ENCODE assay signal across 15 mouse cellular contexts in genomic region chr6:94084752-94085151, GRCm38 (mm10).
DNase-seq lines count a peak whose midpoint lies in the region; ATAC-seq and TF ChIP-seq lines count a peak whose summit lies in the region.
"Had no signal": no experiment of that assay in that cellular context is flagged by ENCODE, and none has a peak within 500 bp of the region (broad histone marks: within the 10 kb centered on the region; RNA-seq: fewer than 3 reads in every experiment).

No protein-coding gene starts in this region.

- H3K36me3 ChIP-seq in heart, embryonic 12.5 days: no peaks in the 10 kb centered on the region
- no peaks in the 10 kb centered on the region for H3K36me3 ChIP-seq in midbrain, embryonic 11.5 days (ENCODE audit: control insufficient read depth, insufficient read depth, low read length)
- no peaks in the 10 kb centered on the region for H3K36me3 ChIP-seq in midbrain, embryonic 15.5 days (replicated peaks)
- no peaks in the 10 kb centered on the region for H3K36me3 ChIP-seq in hindbrain, postnatal 0 days (ENCODE audit: insufficient read depth, low read length)
- H3K36me3 ChIP-seq: hindbrain, embryonic 15.5 days; kidney, embryonic 15.5 days had no signal

- peak; percentile 83 for DNase-seq in heart, adult 11 months
- peak; percentile 91 for DNase-seq in midbrain, embryonic 11.5 days (ENCODE audit: low spot score, missing footprints)
- peak; percentile 34 for DNase-seq in hindbrain, postnatal 0 days (ENCODE audit: low spot score)
- DNase-seq in left cerebral cortex, postnatal 10 days (ENCODE audit: extremely low spot score in 1 of 2, low spot score in 2 of 2): no peak
- no peak for DNase-seq in spleen, postnatal 36 days (ENCODE audit: low spot score in 2 of 2)
- DNase-seq: cerebellum, adult 11-12 months; liver; lung, adult 2 months; right cerebral cortex, postnatal 4 days; thymus, adult 18-20 months had no signal

- no peak overlapping the region for H3K4me3 ChIP-seq in heart, embryonic 12.5 days
- H3K4me3 ChIP-seq in midbrain, embryonic 11.5 days (ENCODE audit: low read depth, low read length): no peak overlapping the region
- no peak overlapping the region for H3K4me3 ChIP-seq in midbrain, embryonic 15.5 days
- H3K4me3 ChIP-seq in hindbrain, postnatal 0 days (ENCODE audit: low read length): no peak overlapping the region
- H3K4me3 ChIP-seq: hindbrain, embryonic 15.5 days; kidney, embryonic 15.5 days; layer of hippocampus, adult 2 months had no signal

- intact Hi-C loops in left cerebral cortex, postnatal 10 days (cut with DNase I): loop anchor here (5.0 to 10.0 kb wide), 2 partner anchors 198 to 320 kb away; partner anchors contain the start of gene Magi1

- H3K9ac ChIP-seq in heart, embryonic 12.5 days: no peak overlapping the region
- H3K9ac ChIP-seq in midbrain, embryonic 11.5 days (ENCODE audit: low read length): no peak overlapping the region
- H3K9ac ChIP-seq in midbrain, embryonic 15.5 days: no peak overlapping the region
- no peak overlapping the region for H3K9ac ChIP-seq in hindbrain, postnatal 0 days (replicated peaks; ENCODE audit: low read length)
- H3K9ac ChIP-seq: hindbrain, embryonic 15.5 days; kidney, embryonic 15.5 days had no signal

- TF ChIP-seq CTCF in hindbrain, postnatal 0 days (IDR thresholded peaks at IDR 0.05; ENCODE audit: low read depth): no peak

- H3K27me3 ChIP-seq in heart, embryonic 12.5 days (replicated peaks): no peaks in the 10 kb centered on the region
- H3K27me3 ChIP-seq in midbrain, embryonic 11.5 days (ENCODE audit: control insufficient read depth, insufficient read depth, low read length): no peaks in the 10 kb centered on the region; the same call in 1 of the 2 replicates
- H3K27me3 ChIP-seq in midbrain, embryonic 15.5 days (replicated peaks): no peaks in the 10 kb centered on the region
- no peaks in the 10 kb centered on the region for H3K27me3 ChIP-seq in hindbrain, postnatal 0 days (ENCODE audit: insufficient read depth, low read length)
- H3K27me3 ChIP-seq: hindbrain, embryonic 15.5 days; kidney, embryonic 15.5 days had no signal

- no peak for ATAC-seq in heart, embryonic 12.5 days (ENCODE audit: insufficient number of reproducible peaks, low FRiP score)
- ATAC-seq in midbrain, embryonic 11.5 days (ENCODE audit: low FRiP score): peak; percentile 84
- no peak for ATAC-seq in midbrain, embryonic 15.5 days (replicated peaks)
- no peak for ATAC-seq in hindbrain, postnatal 0 days

- no peak overlapping the region for H3K27ac ChIP-seq in heart, embryonic 12.5 days (ENCODE audit: poor library complexity, severe bottlenecking)
- peak overlapping the region; percentile 22; the same call in 1 of the 2 replicates for H3K27ac ChIP-seq in midbrain, embryonic 11.5 days (ENCODE audit: low read depth, low read length)
- no peak overlapping the region for H3K27ac ChIP-seq in midbrain, embryonic 15.5 days
- H3K27ac ChIP-seq in hindbrain, postnatal 0 days: no peak overlapping the region
- H3K27ac ChIP-seq: hindbrain, embryonic 15.5 days; kidney, embryonic 15.5 days; layer of hippocampus, adult 2 months had no signal

- H3K4me1 ChIP-seq in heart, embryonic 12.5 days (replicated peaks): peaks cover 48% of the 10 kb centered on the region
- peaks cover 11% of the 10 kb centered on the region; the same call in 1 of the 2 replicates for H3K4me1 ChIP-seq in midbrain, embryonic 11.5 days (ENCODE audit: control insufficient read depth, insufficient read depth, low read length)
- peaks cover 7% of the 10 kb centered on the region for H3K4me1 ChIP-seq in midbrain, embryonic 15.5 days
- no peaks in the 10 kb centered on the region for H3K4me1 ChIP-seq in hindbrain, postnatal 0 days (ENCODE audit: insufficient read depth, low read length)

- H3K9me3 ChIP-seq in heart, embryonic 12.5 days (replicated peaks): no peaks in the 10 kb centered on the region
- H3K9me3 ChIP-seq in midbrain, embryonic 11.5 days (ENCODE audit: control insufficient read depth, low read length): no peaks in the 10 kb centered on the region
- no peaks in the 10 kb centered on the region for H3K9me3 ChIP-seq in midbrain, embryonic 15.5 days
- no peaks in the 10 kb centered on the region for H3K9me3 ChIP-seq in hindbrain, postnatal 0 days (ENCODE audit: low read length)
- H3K9me3 ChIP-seq: hindbrain, embryonic 15.5 days; kidney, embryonic 15.5 days had no signal

- no peak overlapping the region for H3K4me2 ChIP-seq in heart, embryonic 12.5 days
- H3K4me2 ChIP-seq in midbrain, embryonic 11.5 days: no peak overlapping the region
- no peak overlapping the region for H3K4me2 ChIP-seq in midbrain, embryonic 15.5 days
- H3K4me2 ChIP-seq in hindbrain, postnatal 0 days (ENCODE audit: low read depth, low read length): no peak overlapping the region
- H3K4me2 ChIP-seq: hindbrain, embryonic 15.5 days; kidney, embryonic 15.5 days had no signal

- 64% methylated on average over 5 of the region's 5 CpGs for WGBS in heart, embryonic 12.5 days
- WGBS in midbrain, embryonic 11.5 days: 10% methylated on average over 5 of the region's 5 CpGs
- 7% methylated on average over 5 of the region's 5 CpGs for WGBS in midbrain, embryonic 15.5 days
- WGBS in hindbrain, postnatal 0 days: 22% methylated on average over 5 of the region's 5 CpGs

Comparison
In these comparisons a context has a peak if more than half of its experiments do, and no peak if none do; other contexts are left out.
1. DNase-seq: peak in heart, adult 11 months (single experiment), midbrain, embryonic 11.5 days (single experiment) and hindbrain, postnatal 0 days (single experiment); none in left cerebral cortex, postnatal 10 days (0 of 2) and spleen, postnatal 36 days (0 of 2).